Mouse (Mus musculus): ENCODE data around the gene Atm. TPM values are rescaled to one million over a fixed set of nuclear protein-coding genes. Genes with fewer than 3 reads are reported as not detected.

The Atm gene
- total and polyA plus RNA-seq, 3 experiments = 19.0 to 33.6 (median 22.8) TPM

DNA sequence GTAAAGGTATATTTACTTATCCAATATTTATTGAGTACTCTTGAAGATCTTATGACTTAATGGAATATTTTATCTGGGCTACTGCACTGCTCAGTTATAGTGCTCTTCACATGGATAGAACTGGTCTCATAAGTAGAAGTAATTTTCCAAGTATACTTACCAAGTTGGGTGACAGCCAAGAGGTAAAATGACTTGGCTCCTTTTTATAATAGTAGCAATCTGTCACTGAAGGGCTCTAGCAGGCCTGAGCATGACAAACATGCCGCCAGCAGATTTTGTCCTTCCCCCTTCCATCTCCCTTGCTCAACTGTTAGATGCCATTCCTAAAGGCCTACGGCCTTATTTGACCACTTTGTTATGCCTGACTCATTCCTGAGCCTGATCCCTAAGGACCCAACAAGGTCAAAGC is 127.6 kb downstream of the Atm start:
- Histone ChIP-seq H3K79me2 (replicated peaks; ENCODE audit: control insufficient read depth, extremely low read depth, insufficient read depth, poor library complexity, severe bottlenecking) (no peaks in the 10 kb centered on the region), H3K4me2 (ENCODE audit: insufficient read depth, low read depth, poor library complexity, severe bottlenecking) (no peak overlapping the region), H3K4me1 (ENCODE audit: control insufficient read depth in 1 of 2, insufficient read depth in 2 of 2) (peaks cover 0 to 4% of the 10 kb centered on the region in 2 experiments; a peak in 2 of 4 replicates), H3K36me3 (replicated peaks in 1 of 2; ENCODE audit: control insufficient read depth in 1 of 2, insufficient read depth in 1 of 2, low read length in 1 of 2) (no peaks in the 10 kb centered on the region), H3K27me3 (replicated peaks) (no peaks in the 10 kb centered on the region), H3K4me3 (replicated peaks in 1 of 3; ENCODE audit: low read depth in 2 of 3, low read length in 2 of 3, poor library complexity in 1 of 3) (no peak overlapping the region), H3K27ac (ENCODE audit: insufficient read depth, low read depth) (no peak overlapping the region), H3K9ac (ENCODE audit: insufficient read depth, low read depth) (no peak overlapping the region), H3K9me3 (replicated peaks; ENCODE audit: low read length) (no peaks in the 10 kb centered on the region)
- DNase-seq (ENCODE audit: extremely low read depth) = no peak
- no peak for TF ChIP-seq USF1 (IDR thresholded peaks at IDR 0.05; ENCODE audit: low read depth, low read length)
- TF ChIP-seq MAZ (IDR thresholded peaks at IDR 0.05; ENCODE audit: low read depth, low read length) = no peak
- no peak for TF ChIP-seq IRF4 (IDR thresholded peaks at IDR 0.05; ENCODE audit: low read depth, low read length)
- no peak for TF ChIP-seq CHD1 (IDR thresholded peaks at IDR 0.05; ENCODE audit: low read depth, low read length)
- TF ChIP-seq JUND (conservative IDR thresholded peaks at IDR 0.05; ENCODE audit: low read depth, low read length) = no peak
- TF ChIP-seq ZMIZ1 (IDR thresholded peaks at IDR 0.05; ENCODE audit: low read depth, low read length) = no peak
- no peak for TF ChIP-seq RCOR1 (conservative IDR thresholded peaks at IDR 0.05; ENCODE audit: low read depth, low read length)
- TF ChIP-seq CTCF (conservative IDR thresholded peaks at IDR 0.05 in 1 of 2, IDR thresholded peaks at IDR 0.05 in 1 of 2; ENCODE audit: low read depth in 2 of 2, low read length in 2 of 2) = no peak
- TF ChIP-seq KAT2A (IDR thresholded peaks at IDR 0.05; ENCODE audit: insufficient replicate concordance, low read length) = no peak
- no peak for TF ChIP-seq MAX (IDR thresholded peaks at IDR 0.05; ENCODE audit: low read length)
- TF ChIP-seq MXI1 (IDR thresholded peaks at IDR 0.05; ENCODE audit: low read depth, low read length) = no peak
- TF ChIP-seq POLR2A (IDR thresholded peaks at IDR 0.05; ENCODE audit: low read depth, low read length) = no peak
- TF ChIP-seq CHD2 (IDR thresholded peaks at IDR 0.05; ENCODE audit: low read length) = no peak
- dilution Hi-C loops (cut with MboI; ENCODE audit: extremely low pct_ligation_motif_present, extremely low pct_unique_long_range_greater_than_20kb, low sequenced_read_pairs) = no loop called here
- in situ Hi-C loops (cut with MboI; ENCODE audit: low pct_ligation_motif_present, low pct_unique_long_range_greater_than_20kb, low sequenced_read_pairs) = no loop called here

- H3K36me3 ChIP-seq (replicated peaks in 1 of 2; ENCODE audit: control insufficient read depth in 1 of 2, insufficient read depth in 1 of 2, low read length in 1 of 2) = no peaks in the 10 kb centered on the region
- no peaks in the 10 kb centered on the region for H3K9me3 ChIP-seq (replicated peaks; ENCODE audit: low read length)
- dilution Hi-C loops (cut with MboI; ENCODE audit: extremely low pct_ligation_motif_present, extremely low pct_unique_long_range_greater_than_20kb, low sequenced_read_pairs) (no loop called here), in situ Hi-C loops (cut with MboI; ENCODE audit: low pct_ligation_motif_present, low pct_unique_long_range_greater_than_20kb, low sequenced_read_pairs) (no loop called here)
- no peak overlapping the region for H3K27ac ChIP-seq (ENCODE audit: insufficient read depth, low read depth)
- H3K4me2 ChIP-seq (ENCODE audit: insufficient read depth, low read depth, poor library complexity, severe bottlenecking) = no peak overlapping the region
- no peak for TF ChIP-seq POLR2A (IDR thresholded peaks at IDR 0.05; ENCODE audit: low read depth, low read length)
- TF ChIP-seq RAD21 (IDR thresholded peaks at IDR 0.05; ENCODE audit: low read depth, low read length) = no peak
- no peak for TF ChIP-seq ELF1 (IDR thresholded peaks at IDR 0.05; ENCODE audit: low read depth, low read length)
- TF ChIP-seq GABPA (IDR thresholded peaks at IDR 0.05; ENCODE audit: insufficient replicate concordance, low read depth, low read length) = no peak
- TF ChIP-seq MYC (IDR thresholded peaks at IDR 0.05; ENCODE audit: low read depth, low read length) = no peak
- TF ChIP-seq USF2 (conservative IDR thresholded peaks at IDR 0.05; ENCODE audit: low read depth, low read length) = no peak
- TF ChIP-seq CHD2 (IDR thresholded peaks at IDR 0.05; ENCODE audit: low read length) = no peak
- TF ChIP-seq MAX (IDR thresholded peaks at IDR 0.05; ENCODE audit: low read length) = no peak
- no peak for TF ChIP-seq ZC3H11A (IDR thresholded peaks at IDR 0.05; ENCODE audit: low read depth, low read length)
- TF ChIP-seq UBTF (IDR thresholded peaks at IDR 0.05; ENCODE audit: low read depth, low read length) = no peak
- TF ChIP-seq ZKSCAN1 (IDR thresholded peaks at IDR 0.05; ENCODE audit: borderline replicate concordance, low read depth, low read length) = no peak
- TF ChIP-seq CHD1 (IDR thresholded peaks at IDR 0.05; ENCODE audit: low read depth, low read length) = no peak
- no peak for TF ChIP-seq PAX5 (IDR thresholded peaks at IDR 0.05; ENCODE audit: low read length)
- no peak for TF ChIP-seq MAFK (IDR thresholded peaks at IDR 0.05; ENCODE audit: insufficient replicate concordance, low read length)
- no peak for TF ChIP-seq KAT2A (IDR thresholded peaks at IDR 0.05; ENCODE audit: insufficient replicate concordance, low read length)
- no peak for TF ChIP-seq NRF1 (IDR thresholded peaks at IDR 0.05; ENCODE audit: low read depth, low read length)
- TF ChIP-seq JUN (IDR thresholded peaks at IDR 0.05; ENCODE audit: insufficient read depth, low read depth, low read length) = no peak
- no peak for TF ChIP-seq MXI1 (IDR thresholded peaks at IDR 0.05; ENCODE audit: low read depth, low read length)
- no peaks in the 10 kb centered on the region for H3K79me2 ChIP-seq (replicated peaks; ENCODE audit: control insufficient read depth, extremely low read depth, insufficient read depth, poor library complexity, severe bottlenecking)
- no peak overlapping the region for H3K4me3 ChIP-seq (replicated peaks in 1 of 3; ENCODE audit: low read depth in 2 of 3, low read length in 2 of 3, poor library complexity in 1 of 3)
- H3K4me1 ChIP-seq (ENCODE audit: control insufficient read depth in 1 of 2, insufficient read depth in 2 of 2) = peaks cover 0 to 6% of the 10 kb centered on the region in 2 experiments; a peak in 2 of 4 replicates
- H3K9ac ChIP-seq (ENCODE audit: insufficient read depth, low read depth) = no peak overlapping the region
- no peaks in the 10 kb centered on the region for H3K27me3 ChIP-seq (replicated peaks)
- DNase-seq (ENCODE audit: extremely low read depth) = no peak
Observed at GRCm38 (mm10) chr9:53408548-53408947, 128.0 kb downstream of the Atm start.

Data from CH12.LX (cell line).